Mouse (Mus musculus) spleen, adult 2 months (tissue): ENCODE results near the gene Rasgrf2. TPM values are rescaled to one million over a fixed set of nuclear protein-coding genes. Genes with fewer than 3 reads are reported as not detected.
"Not testable (repeated sequence)": the region's sequence is repeated elsewhere in the genome, so short reads cannot be mapped to it uniquely, and the experiment has no call there.

Source experiments
- DNase-seq, 2 experiments: peaks; one replicate each; pipeline versions ENCODE4 v3.0.0 to v3.0.0-alpha.2; 2012 to 2021; ENCODE audit warnings: low spot score in 2 of 2, low read depth in 1 of 2
- H3K27ac ChIP-seq: fragments of 200-500 bp; 2 replicates; pipeline ENCODE4 v1.5.1; 2012; ENCODE audit warnings: low read length, inconsistent platforms; ENCODE audit not compliant: insufficient read depth
- H3K27me3 ChIP-seq: fragments of 200-500 bp; 2 replicates; pipeline ENCODE4 v1.6.1; 2012; ENCODE audit warnings: mild to moderate bottlenecking, moderate library complexity, low read length, inconsistent platforms; ENCODE audit not compliant: control insufficient read depth, insufficient read depth
- H3K36me3 ChIP-seq: fragments of 200-500 bp; 2 replicates; pipeline ENCODE4 v1.6.1; 2012; ENCODE audit warnings: mild to moderate bottlenecking, low read length, inconsistent platforms; ENCODE audit not compliant: control insufficient read depth, insufficient read depth
- H3K4me1 ChIP-seq: fragments of 200-500 bp; 2 replicates; pipeline ENCODE4 v1.6.1; 2011; ENCODE audit warnings: inconsistent platforms; ENCODE audit not compliant: control insufficient read depth, insufficient read depth, insufficient read length
- H3K4me3 ChIP-seq: fragments of 200-500 bp; 2 replicates; pipeline ENCODE4 v1.5.1; 2011; ENCODE audit warnings: mild to moderate bottlenecking, inconsistent platforms; ENCODE audit not compliant: insufficient read depth, insufficient read length; ENCODE audit errors: extremely low read depth
- CTCF ChIP-seq: fragments of 200-500 bp; IDR thresholded peaks from 2 replicates; pipeline ENCODE4 v1.5.1; 2011; ENCODE audit warnings: mild to moderate bottlenecking, inconsistent platforms; ENCODE audit not compliant: insufficient read depth, insufficient read length, insufficient replicate concordance; ENCODE audit errors: extremely low read depth
- POLR2A ChIP-seq: fragments of 200-500 bp; IDR thresholded peaks from 2 replicates; pipeline ENCODE4 v1.6.1; 2011; ENCODE audit warnings: low read depth, low read length, inconsistent platforms
- WGBS: fragments of 180-500 bp; shearing (Covaris S2); methylation state at CpG from one replicate; pipeline ENCODE4 v1.1.7; 2018; 5-methylcytosine and 5-hydroxymethylcytosine counted together
- polyA plus RNA-seq: library from polyadenylated mRNA; depleted of rRNA; stranded (reverse); fragments of >200 nt; gene quantifications from 2 replicates; pipeline ENCODE4 v1.2.3, GENCODE M21; 2012; rRNA removed

Rasgrf2 gene
- polyA plus RNA-seq: 2.6 and 3.2 TPM in 2 replicates

DNA sequence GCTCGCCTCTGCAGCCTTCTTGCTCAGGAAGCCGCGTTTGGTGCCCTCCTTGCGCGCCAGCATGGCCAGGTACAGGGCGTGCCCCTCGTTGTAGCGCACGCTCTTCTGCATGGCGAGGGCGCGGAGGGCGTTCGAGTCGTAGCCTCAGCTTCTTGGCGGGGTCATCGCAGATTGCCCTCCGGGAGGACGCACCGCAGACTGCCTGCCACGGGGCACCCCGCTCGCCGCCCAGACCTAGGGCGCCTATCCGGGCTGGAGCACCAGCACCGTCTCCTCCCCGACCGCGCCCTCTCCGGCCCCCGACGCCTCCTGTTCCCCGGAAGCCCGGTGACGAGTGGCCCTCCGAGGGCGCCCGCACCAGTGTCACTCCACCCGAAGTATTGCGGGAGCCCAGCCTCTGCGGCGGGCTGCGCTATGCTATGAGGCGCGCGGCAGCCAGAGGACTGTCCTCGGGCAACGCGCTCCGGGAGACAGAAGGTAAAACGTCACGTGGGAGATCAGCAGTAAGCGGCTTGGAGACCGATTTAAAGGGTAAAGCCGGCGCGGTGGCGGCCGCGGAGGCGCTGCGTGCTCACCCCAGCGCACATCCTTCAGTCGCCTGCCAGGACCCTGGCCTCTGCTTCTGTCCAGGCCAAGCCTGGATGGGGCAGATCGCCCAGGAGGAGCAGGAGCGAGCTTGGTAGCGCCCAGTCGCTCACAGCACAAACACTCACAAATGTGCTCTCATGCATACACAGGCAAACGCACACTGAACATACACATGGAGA lies at the start of gene Rasgrf2:
Gene Rasgrf2 (minus strand): TSS at position 273 of the 767 bp plus-strand sequence.
- Histone ChIP-seq H3K36me3 (no peaks in the 10 kb centered on the region), H3K4me3 (no peak within 1 kb of the TSS), H3K4me1 (no peaks in the 10 kb centered on the region; the same call in 1 of the 2 replicates), H3K27ac (no peak within 1 kb of the TSS), H3K27me3 (peaks cover 7% of the 10 kb centered on the region)
- TF ChIP-seq POLR2A (no peak), CTCF (no peak)
- WGBS: 5% methylated on average over 70 of the region's 70 CpGs
- DNase-seq: no peak

DNA sequence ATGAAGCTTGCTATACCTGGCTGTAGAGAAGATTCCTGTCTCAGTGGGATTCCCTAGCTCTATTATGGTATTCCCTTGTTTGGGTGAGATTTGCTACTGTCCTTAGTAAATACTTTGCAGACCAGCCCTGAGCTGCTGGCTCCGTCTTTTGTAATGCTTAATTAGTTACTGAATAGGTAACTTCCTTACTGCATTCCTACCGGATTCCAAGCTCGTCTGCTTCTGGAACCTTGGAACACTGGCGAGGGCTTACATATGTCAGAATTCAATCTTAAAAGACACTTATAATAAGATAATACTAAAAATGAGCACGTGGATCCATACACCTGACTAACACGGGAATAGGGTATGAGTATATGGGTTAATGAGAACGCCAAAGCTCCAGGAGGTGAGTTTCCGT lies 41.2 kb upstream of the Rasgrf2 start:
- DNase-seq, H3K27ac ChIP-seq, H3K4me3 ChIP-seq, H3K27me3 ChIP-seq, H3K36me3 ChIP-seq, H3K4me1 ChIP-seq: not testable (repeated sequence)
- 87% methylated on average over 8 of the region's 8 CpGs for WGBS

DNA sequence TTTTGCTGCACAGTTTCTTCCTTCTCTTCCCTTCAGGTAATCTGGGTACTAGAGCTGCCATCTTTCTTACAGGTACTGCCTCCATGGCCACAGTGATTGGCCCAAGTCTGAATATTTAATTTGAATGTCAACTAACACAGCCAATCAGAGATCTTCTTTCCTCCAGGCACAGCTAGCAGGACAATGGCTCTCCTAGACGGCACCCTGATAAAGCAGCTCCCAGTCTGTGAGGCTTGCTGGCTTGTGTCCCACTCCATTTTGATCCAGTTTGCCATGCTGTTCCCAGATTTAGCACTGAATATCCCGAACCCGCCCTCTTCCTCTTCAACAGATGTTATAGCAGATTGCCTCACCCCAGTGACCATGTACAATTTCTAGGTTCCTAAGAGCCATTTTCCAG lies 19.1 kb upstream of the Rasgrf2 start:
- TF ChIP-seq POLR2A (no peak), CTCF (no peak)
- no peak overlapping the region for H3K4me3 ChIP-seq
- H3K27me3 ChIP-seq: no peaks in the 10 kb centered on the region
- DNase-seq: no peak
- 73% methylated on average over 3 of the region's 3 CpGs for WGBS
- H3K4me1 ChIP-seq: no peaks in the 10 kb centered on the region
- H3K36me3 ChIP-seq: no peaks in the 10 kb centered on the region
- no peak overlapping the region for H3K27ac ChIP-seq

GRCm38 (mm10) chr13:92148858-92149257 lies 17.4 kb upstream of the Rasgrf2 start:
- no peaks in the 10 kb centered on the region for H3K27me3 ChIP-seq
- H3K4me1 ChIP-seq: no peaks in the 10 kb centered on the region
- no peaks in the 10 kb centered on the region for H3K36me3 ChIP-seq
- no peak for TF ChIP-seq POLR2A
- H3K27ac ChIP-seq: no peak overlapping the region
- WGBS: 87% methylated on average over 4 of the region's 4 CpGs
- H3K4me3 ChIP-seq: no peak overlapping the region
- no peak for DNase-seq

DNA sequence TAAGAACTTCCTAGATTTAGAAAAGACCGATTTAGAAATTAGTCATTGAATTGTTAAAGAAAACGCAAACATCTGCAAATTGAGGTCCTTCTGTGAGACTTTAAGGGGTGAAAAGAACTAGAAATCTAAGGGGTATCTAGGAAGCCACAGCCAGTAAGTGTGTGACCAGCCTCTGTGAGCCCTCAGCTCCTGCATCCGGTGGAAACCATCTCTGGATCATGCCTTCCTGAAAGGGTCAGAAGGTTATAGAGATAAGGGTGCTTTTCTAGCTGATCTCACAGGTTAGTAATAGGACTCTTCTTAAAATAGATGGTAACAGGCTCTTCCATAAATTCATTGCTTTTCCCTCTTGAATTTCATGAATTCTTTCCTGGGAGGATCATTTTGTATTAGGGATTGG lies 3.3 kb upstream of the Rasgrf2 start:
- Histone ChIP-seq H3K27me3 (peaks cover 7% of the 10 kb centered on the region), H3K27ac (no peak overlapping the region), H3K4me3 (no peak overlapping the region), H3K4me1 (no peaks in the 10 kb centered on the region; the same call in 1 of the 2 replicates), H3K36me3 (no peaks in the 10 kb centered on the region)
- DNase-seq: no peak
- TF ChIP-seq CTCF (no peak), POLR2A (no peak)
- 54% methylated on average over 3 of the region's 3 CpGs for WGBS

- peaks cover 7% of the 10 kb centered on the region for H3K27me3 ChIP-seq
- no peak overlapping the region for H3K4me3 ChIP-seq
- H3K27ac ChIP-seq: no peak overlapping the region
- TF ChIP-seq CTCF: no peak
- no peak for TF ChIP-seq POLR2A
- H3K36me3 ChIP-seq: no peaks in the 10 kb centered on the region
- 19% methylated on average over 2 of the region's 2 CpGs for WGBS
- H3K4me1 ChIP-seq: no peaks in the 10 kb centered on the region; the same call in 1 of the 2 replicates
- no peak for DNase-seq
These were observed 1.1 kb upstream of the Rasgrf2 start for GRCm38 (mm10) chr13:92132599-92132998.

DNA sequence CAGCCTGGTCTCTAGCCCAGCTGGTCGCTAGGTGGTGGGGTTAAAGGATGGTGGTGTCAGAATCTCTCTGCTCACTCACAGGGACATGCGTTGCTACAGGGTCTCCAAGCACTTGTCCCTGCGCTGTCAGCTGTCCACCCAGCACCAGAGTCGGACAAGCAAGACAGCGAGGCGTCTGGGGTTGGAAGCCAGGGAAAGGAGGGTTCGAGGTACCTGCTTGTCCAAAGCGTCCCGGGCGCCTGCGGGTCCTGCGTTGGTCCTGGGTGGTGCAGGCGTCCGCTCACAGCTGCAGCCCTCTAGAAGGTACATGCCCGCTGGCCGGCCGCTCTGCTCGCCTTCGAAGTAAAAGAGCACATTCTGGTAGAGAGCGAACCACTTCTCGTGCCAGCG lies 467 bp downstream of the Rasgrf2 start:
- H3K4me3 ChIP-seq: no peak overlapping the region
- DNase-seq: no peak
- H3K27ac ChIP-seq: no peak overlapping the region
- TF ChIP-seq POLR2A: no peak
- no peak for TF ChIP-seq CTCF
- H3K27me3 ChIP-seq: peaks cover 7% of the 10 kb centered on the region
- H3K36me3 ChIP-seq: no peaks in the 10 kb centered on the region
- H3K4me1 ChIP-seq: no peaks in the 10 kb centered on the region; the same call in 1 of the 2 replicates
- WGBS: 20% methylated on average over 22 of the region's 22 CpGs

- no peak for DNase-seq
- 72% methylated on average over 4 of the region's 4 CpGs for WGBS
- no peak overlapping the region for H3K4me3 ChIP-seq
- TF ChIP-seq POLR2A (no peak), CTCF (no peak)
- H3K27me3 ChIP-seq: peaks cover 7% of the 10 kb centered on the region
- no peaks in the 10 kb centered on the region; the same call in 1 of the 2 replicates for H3K4me1 ChIP-seq
- no peaks in the 10 kb centered on the region for H3K36me3 ChIP-seq
- H3K27ac ChIP-seq: no peak overlapping the region
These were observed 1.6 kb downstream of the Rasgrf2 start for GRCm38 (mm10) chr13:92129877-92130276.
